Mouse (Mus musculus): ENCODE measurements around the gene Olfr98. TPM values are rescaled to one million over a fixed set of nuclear protein-coding genes. Genes with fewer than 3 reads are reported as not detected.

The Olfr98 gene
- polyA plus RNA-seq, 1 experiment from 2014 or later = not detected

GRCm38 (mm10) chr17:37213018-37213417 lies 50.5 kb downstream of the Olfr98 start, which contains the start of gene Olfr95:
Olfr95 (minus strand) TSS chr17:37213118.
- no peak within 1 kb of the TSS for H3K4me2 ChIP-seq (ENCODE audit: low read depth, low read length)
- WGBS = 61% methylated on average over 3 of the region's 3 CpGs
- no peak within 1 kb of the TSS for H3K9ac ChIP-seq (ENCODE audit: low read length)
- H3K4me1 ChIP-seq (ENCODE audit: control insufficient read depth, insufficient read depth, low read length) = no peaks in the 10 kb centered on the region
- no peak within 1 kb of the TSS for H3K4me3 ChIP-seq (ENCODE audit: low read length)
- no peaks in the 10 kb centered on the region for H3K36me3 ChIP-seq (ENCODE audit: control insufficient read depth, insufficient read depth)
- no peak within 1 kb of the TSS for H3K27ac ChIP-seq (ENCODE audit: low read length)
- peaks cover 16% of the 10 kb centered on the region for H3K27me3 ChIP-seq (ENCODE audit: control insufficient read depth, insufficient read depth, low read length)
- ATAC-seq (replicated peaks; ENCODE audit: extremely low read depth, insufficient read depth, low FRiP score) = no peak
- H3K9me3 ChIP-seq (replicated peaks; ENCODE audit: control insufficient read depth, low read length) = 0 out of 2 replicates have a peak, but pooled peaks cover 2% of the 10 kb centered on the region

Other genes with a start within 250 kb of the Olfr98 start
- gene Mog, start 240.4 kb downstream of the Olfr98 start, polyA plus RNA-seq (2015; fragmentation: Nextera tagmentation; extraction: Ambion mirVana) = not detected in 2 replicates
- gene Gabbr1, start 217.8 kb downstream of the Olfr98 start, polyA plus RNA-seq (2015; fragmentation: Nextera tagmentation; extraction: Ambion mirVana) = 3.7 and 4.1 TPM in 2 replicates
- not detected in 2 replicates for gene Olfr90, start 175.2 kb downstream of the Olfr98 start, polyA plus RNA-seq (2015; fragmentation: Nextera tagmentation; extraction: Ambion mirVana)
- gene Olfr91, start 165.5 kb downstream of the Olfr98 start, polyA plus RNA-seq (2015; fragmentation: Nextera tagmentation; extraction: Ambion mirVana) = not detected in 2 replicates
- gene Olfr92, start 143.7 kb downstream of the Olfr98 start, polyA plus RNA-seq (2015; fragmentation: Nextera tagmentation; extraction: Ambion mirVana) = not detected in 2 replicates
- gene Olfr93, start 102.3 kb downstream of the Olfr98 start, polyA plus RNA-seq (2015; fragmentation: Nextera tagmentation; extraction: Ambion mirVana) = not detected in 2 replicates
- 2.8 and 5.6 TPM in 2 replicates for gene Ubd, start 69.9 kb downstream of the Olfr98 start, polyA plus RNA-seq (2015; fragmentation: Nextera tagmentation; extraction: Ambion mirVana)
- gene Olfr94, start 62.8 kb downstream of the Olfr98 start, polyA plus RNA-seq (2015; fragmentation: Nextera tagmentation; extraction: Ambion mirVana) = not detected in 2 replicates
- gene Olfr95, start 50.6 kb downstream of the Olfr98 start, polyA plus RNA-seq (2015; fragmentation: Nextera tagmentation; extraction: Ambion mirVana) = not detected in 2 replicates
- gene Olfr96, start 43.6 kb downstream of the Olfr98 start, polyA plus RNA-seq (2015; fragmentation: Nextera tagmentation; extraction: Ambion mirVana) = not detected in 2 replicates
- gene Olfr97, start 26.4 kb downstream of the Olfr98 start, polyA plus RNA-seq (2015; fragmentation: Nextera tagmentation; extraction: Ambion mirVana) = not detected in 2 replicates
- 2.9 TPM in 2 replicates for gene H2-M3, start 6.5 kb upstream of the Olfr98 start, polyA plus RNA-seq (2015; fragmentation: Nextera tagmentation; extraction: Ambion mirVana)
- gene Olfr99, start 19.7 kb upstream of the Olfr98 start, polyA plus RNA-seq (2015; fragmentation: Nextera tagmentation; extraction: Ambion mirVana) = not detected in 2 replicates
- gene Olfr101, start 40.6 kb upstream of the Olfr98 start, polyA plus RNA-seq (2015; fragmentation: Nextera tagmentation; extraction: Ambion mirVana) = not detected in 2 replicates
- gene Olfr102, start 53.3 kb upstream of the Olfr98 start, polyA plus RNA-seq (2015; fragmentation: Nextera tagmentation; extraction: Ambion mirVana) = not detected in 2 replicates
- not detected in 2 replicates for gene Olfr103, start 75.9 kb upstream of the Olfr98 start, polyA plus RNA-seq (2015; fragmentation: Nextera tagmentation; extraction: Ambion mirVana)
- not detected in 2 replicates for gene Olfr104-ps, start 95.8 kb upstream of the Olfr98 start, polyA plus RNA-seq (2015; fragmentation: Nextera tagmentation; extraction: Ambion mirVana)
- gene Olfr105-ps, start 115.3 kb upstream of the Olfr98 start, polyA plus RNA-seq (2015; fragmentation: Nextera tagmentation; extraction: Ambion mirVana) = not detected in 2 replicates
- not detected in 2 replicates for gene Olfr106-ps, start 126.6 kb upstream of the Olfr98 start, polyA plus RNA-seq (2015; fragmentation: Nextera tagmentation; extraction: Ambion mirVana)
- gene Olfr107, start 135.5 kb upstream of the Olfr98 start, polyA plus RNA-seq (2015; fragmentation: Nextera tagmentation; extraction: Ambion mirVana) = not detected in 2 replicates
- gene Olfr108, start 181.7 kb upstream of the Olfr98 start, polyA plus RNA-seq (2015; fragmentation: Nextera tagmentation; extraction: Ambion mirVana) = not detected in 2 replicates
- gene Olfr109, start 195.2 kb upstream of the Olfr98 start, polyA plus RNA-seq (2015; fragmentation: Nextera tagmentation; extraction: Ambion mirVana) = not detected in 2 replicates
- 0.30 and 0.46 TPM in 2 replicates for gene H2-M2, start 219.8 kb upstream of the Olfr98 start, polyA plus RNA-seq (2015; fragmentation: Nextera tagmentation; extraction: Ambion mirVana)
- gene Olfr110, start 228.7 kb upstream of the Olfr98 start, polyA plus RNA-seq (2015; fragmentation: Nextera tagmentation; extraction: Ambion mirVana) = not detected in 2 replicates
- 0.17 TPM in 1 of 2 replicates, not detected in the other for gene Olfr111, start 244.3 kb upstream of the Olfr98 start, polyA plus RNA-seq (2015; fragmentation: Nextera tagmentation; extraction: Ambion mirVana)